Mouse (Mus musculus) liver, postnatal 0 days (tissue): ENCODE measurements around the gene Rbms3. TPM values are rescaled to one million over a fixed set of nuclear protein-coding genes. Genes with fewer than 3 reads are reported as not detected.

Experiments used
- ATAC-seq: fragments of 200-750 bp; cut with Nextera tagmentation; 2 replicates; pipeline ENCODE4 v1.8.0; 2017; ENCODE audit warnings: mild to moderate bottlenecking, moderate library complexity
- DNase-seq: peaks from one replicate; pipeline ENCODE4 v3.0.0-alpha.2; 2016
- H3K27ac ChIP-seq: fragments of 300-500 bp; sonication (generic); 2 replicates; pipeline ENCODE4 v1.5.1; 2014; ENCODE audit warnings: antibody characterized with exemption, moderate library complexity, mild to moderate bottlenecking, low read depth
- H3K27me3 ChIP-seq: fragments of 300-500 bp; sonication (generic); 2 replicates; pipeline ENCODE4 v1.6.1; 2014; ENCODE audit warnings: low read length, control low read depth, mixed read lengths; ENCODE audit not compliant: insufficient read depth
- H3K36me3 ChIP-seq: fragments of 300-500 bp; sonication (generic); replicated peaks from 2 replicates; pipeline ENCODE4 v1.6.1; 2014; ENCODE audit warnings: mild to moderate bottlenecking, control low read depth, low read length, moderate library complexity, mixed read lengths; ENCODE audit not compliant: insufficient read depth
- H3K4me1 ChIP-seq: fragments of 300-500 bp; sonication (generic); 2 replicates; pipeline ENCODE4 v1.6.1; 2014; ENCODE audit warnings: antibody characterized with exemption, mild to moderate bottlenecking, control low read depth; ENCODE audit not compliant: insufficient read depth
- H3K4me2 ChIP-seq: fragments of 300-500 bp; sonication (generic); 2 replicates; pipeline ENCODE4 v1.6.1; 2014; ENCODE audit warnings: low read depth, mild to moderate bottlenecking, low read length, moderate library complexity, mixed read lengths
- H3K4me3 ChIP-seq: fragments of 300-500 bp; sonication (generic); 2 replicates; pipeline ENCODE4 v1.5.1; 2014; ENCODE audit warnings: low read depth, low read length
- H3K9ac ChIP-seq: fragments of 300-500 bp; sonication (generic); replicated peaks from 2 replicates; pipeline ENCODE4 v1.6.1; 2014; ENCODE audit warnings: mild to moderate bottlenecking, moderate library complexity
- H3K9me3 ChIP-seq: fragments of 300-500 bp; sonication (generic); 2 replicates; pipeline ENCODE4 v1.6.1; 2016; ENCODE audit warnings: mild to moderate bottlenecking, control low read depth, low read length, mixed read lengths
- CTCF ChIP-seq: sonication (generic); IDR thresholded peaks from 2 replicates; pipeline ENCODE4 v1.5.1; 2016; ENCODE audit warnings: antibody characterized with exemption, low read depth
- EP300 ChIP-seq: IDR thresholded peaks from 2 replicates; pipeline ENCODE4 v1.6.1; 2016; ENCODE audit warnings: antibody characterized with exemption, low read depth, mild to moderate bottlenecking
- WGBS: fragments of 180-500 bp; shearing (Covaris S2); extraction: QIAGEN DNeasy Blood & Tissue Kit; methylation state at CpG from one replicate; pipeline ENCODE4 v1.1.7; 2014; ENCODE audit not compliant: insufficient replicate concordance; 5-methylcytosine and 5-hydroxymethylcytosine counted together
- polyA plus RNA-seq: library from polyadenylated mRNA; unstranded; fragments of >200 nt; fragmentation: Nextera tagmentation; extraction: Ambion mirVana; gene quantifications from 2 replicates; pipeline ENCODE4 v1.2.1, GENCODE M21; 2015

The Rbms3 gene
- polyA plus RNA-seq, 1 experiment from 2014 or later = 2.8 TPM

GRCm38 (mm10) chr9:117313642-117314041, 316.1 kb downstream of the Rbms3 start:
- 88% methylated on average over 11 of the region's 11 CpGs for WGBS
- ATAC-seq (no peak), DNase-seq (no peak)
- no peaks in the 10 kb centered on the region for H3K27me3 ChIP-seq
- no peak overlapping the region for H3K27ac ChIP-seq
- 0 out of 2 replicates have a peak, but pooled peaks cover 2% of the 10 kb centered on the region for H3K9me3 ChIP-seq
- no peak overlapping the region for H3K4me3 ChIP-seq
- no peaks in the 10 kb centered on the region for H3K4me1 ChIP-seq
- no peak overlapping the region for H3K9ac ChIP-seq
- TF ChIP-seq EP300 = no peak
- no peak for TF ChIP-seq CTCF
- H3K4me2 ChIP-seq = no peak overlapping the region
- H3K36me3 ChIP-seq = no peaks in the 10 kb centered on the region

- Histone ChIP-seq H3K9me3 (0 out of 2 replicates have a peak, but pooled peaks cover 2% of the 10 kb centered on the region), H3K4me3 (no peak overlapping the region), H3K4me2 (no peak overlapping the region), H3K9ac (no peak overlapping the region), H3K27ac (no peak overlapping the region), H3K36me3 (no peaks in the 10 kb centered on the region), H3K27me3 (no peaks in the 10 kb centered on the region), H3K4me1 (no peaks in the 10 kb centered on the region)
- ATAC-seq (no peak), DNase-seq (no peak)
- TF ChIP-seq EP300 (no peak), CTCF (peak; percentile 44)
Observed at GRCm38 (mm10) chr9:117309809-117310208, 319.9 kb downstream of the Rbms3 start.

- 75% methylated on average over 7 of the region's 7 CpGs for WGBS
Observed at GRCm38 (mm10) chr9:117298991-117299390, 330.7 kb downstream of the Rbms3 start.

GRCm38 (mm10) chr9:117297662-117298531, 331.8 kb downstream of the Rbms3 start:
- no peak overlapping the region for H3K4me3 ChIP-seq
- no peaks in the 10 kb centered on the region for H3K4me1 ChIP-seq
- WGBS = 63% methylated on average over 15 of the region's 15 CpGs
- H3K36me3 ChIP-seq = no peaks in the 10 kb centered on the region
- H3K27ac ChIP-seq = no peak overlapping the region
- no peaks in the 10 kb centered on the region for H3K9me3 ChIP-seq
- H3K9ac ChIP-seq = no peak overlapping the region
- no peak for ATAC-seq
- H3K4me2 ChIP-seq = no peak overlapping the region
- DNase-seq = no peak
- no peaks in the 10 kb centered on the region for H3K27me3 ChIP-seq
- TF ChIP-seq CTCF (no peak), EP300 (no peak)

More at GRCm38 (mm10) chr9:117298991-117299390, 330.7 kb downstream of the Rbms3 start:
- no peak overlapping the region for H3K4me3 ChIP-seq
- no peak overlapping the region for H3K27ac ChIP-seq
- no peaks in the 10 kb centered on the region for H3K4me1 ChIP-seq
- no peaks in the 10 kb centered on the region for H3K9me3 ChIP-seq
- H3K4me2 ChIP-seq = no peak overlapping the region
- TF ChIP-seq CTCF = no peak
- TF ChIP-seq EP300 = no peak
- DNase-seq = no peak
- no peaks in the 10 kb centered on the region for H3K27me3 ChIP-seq
- H3K9ac ChIP-seq = no peak overlapping the region
- no peak for ATAC-seq
- H3K36me3 ChIP-seq = no peaks in the 10 kb centered on the region

- no peaks in the 10 kb centered on the region for H3K9me3 ChIP-seq
- DNase-seq (no peak), ATAC-seq (no peak)
Observed at GRCm38 (mm10) chr9:117291066-117291850, 338.5 kb downstream of the Rbms3 start.

GRCm38 (mm10) chr9:117274846-117275245, 354.9 kb downstream of the Rbms3 start:
- 74% methylated on average over 12 of the region's 12 CpGs for WGBS
- Histone ChIP-seq H3K27me3 (no peaks in the 10 kb centered on the region), H3K4me1 (no peaks in the 10 kb centered on the region), H3K4me3 (no peak overlapping the region), H3K9me3 (no peaks in the 10 kb centered on the region), H3K4me2 (no peak overlapping the region), H3K27ac (no peak overlapping the region), H3K36me3 (no peaks in the 10 kb centered on the region), H3K9ac (no peak overlapping the region)
- DNase-seq = no peak
- no peak for ATAC-seq
- TF ChIP-seq EP300 (no peak), CTCF (no peak)

More at GRCm38 (mm10) chr9:117291066-117291850, 338.5 kb downstream of the Rbms3 start:
- 77% methylated on average over 15 of the region's 15 CpGs for WGBS
- Histone ChIP-seq H3K4me1 (no peaks in the 10 kb centered on the region), H3K36me3 (no peaks in the 10 kb centered on the region), H3K4me2 (no peak overlapping the region), H3K27ac (no peak overlapping the region), H3K27me3 (no peaks in the 10 kb centered on the region), H3K9ac (no peak overlapping the region), H3K4me3 (no peak overlapping the region)
- TF ChIP-seq CTCF (no peak), EP300 (no peak)
